Mouse (Mus musculus) lung, embryonic 15.5 days (tissue): ENCODE data around the gene Cyp2u1. TPM values are rescaled to one million over a fixed set of nuclear protein-coding genes. Genes with fewer than 3 reads are reported as not detected.
A peak's percentile ranks its signal among the peaks of the same experiment; 100 is the strongest.

ENCODE experiments used
- ATAC-seq: fragments of 200-750 bp; cut with Nextera tagmentation; 2 replicates; pipeline ENCODE4 v1.8.0; 2017; ENCODE audit warnings: moderate number of reproducible peaks, borderline replicate concordance; ENCODE audit not compliant: low FRiP score, low TSS enrichment; ENCODE audit errors: extremely low read depth
- H3K27ac ChIP-seq: fragments of 300-500 bp; sonication (generic); 2 replicates; pipeline ENCODE4 v1.5.1; 2015; ENCODE audit warnings: moderate library complexity, mild to moderate bottlenecking, inconsistent platforms
- H3K27me3 ChIP-seq: fragments of 300-500 bp; sonication (generic); 2 replicates; pipeline ENCODE4 v1.6.1; 2015; ENCODE audit warnings: inconsistent platforms
- H3K36me3 ChIP-seq: fragments of 300-500 bp; sonication (generic); 2 replicates; pipeline ENCODE4 v1.6.1; 2015; ENCODE audit warnings: inconsistent platforms
- H3K4me1 ChIP-seq: fragments of 300-500 bp; sonication (generic); 2 replicates; pipeline ENCODE4 v1.6.1; 2015; ENCODE audit warnings: inconsistent platforms
- H3K4me2 ChIP-seq: fragments of 300-500 bp; sonication (generic); 2 replicates; pipeline ENCODE4 v1.6.1; 2015; ENCODE audit warnings: inconsistent platforms, mild to moderate bottlenecking, moderate library complexity
- H3K4me3 ChIP-seq: fragments of 300-500 bp; sonication (generic); 2 replicates; pipeline ENCODE4 v1.5.1; 2015; ENCODE audit warnings: mild to moderate bottlenecking, inconsistent platforms
- H3K9ac ChIP-seq: fragments of 300-500 bp; sonication (generic); 2 replicates; pipeline ENCODE4 v1.6.1; 2015; ENCODE audit warnings: inconsistent platforms
- H3K9me3 ChIP-seq: fragments of 300-500 bp; sonication (generic); 2 replicates; pipeline ENCODE4 v1.6.1; 2016; ENCODE audit warnings: inconsistent platforms
- WGBS: fragments of 180-500 bp; shearing (Covaris S2); methylation state at CpG from one replicate; pipeline ENCODE4 v1.1.7; 2015; 5-methylcytosine and 5-hydroxymethylcytosine counted together
- polyA plus RNA-seq: library from polyadenylated mRNA; unstranded; fragments of >200 nt; fragmentation: Nextera tagmentation; extraction: Ambion mirVana; gene quantifications from 2 replicates; pipeline ENCODE4 v1.2.1, GENCODE M21; 2015

Cyp2u1 gene
- polyA plus RNA-seq, 1 experiment from 2014 or later = 2.2 TPM

GRCm38 (mm10) chr3:131250283-131250682 is 52.7 kb downstream of the Cyp2u1 start:
- peaks cover 23% of the 10 kb centered on the region for H3K36me3 ChIP-seq
- ATAC-seq = no peak
- WGBS = 86% methylated on average over 2 of the region's 2 CpGs
- H3K27me3 ChIP-seq = no peaks in the 10 kb centered on the region
- H3K9ac ChIP-seq = no peak overlapping the region
- H3K9me3 ChIP-seq = no peaks in the 10 kb centered on the region
- H3K27ac ChIP-seq = no peak overlapping the region
- no peak overlapping the region for H3K4me3 ChIP-seq
- H3K4me2 ChIP-seq = no peak overlapping the region
- 0 out of 2 replicates have a peak, but pooled peaks cover 6% of the 10 kb centered on the region for H3K4me1 ChIP-seq

GRCm38 (mm10) chr3:131248444-131248843 is 54.6 kb downstream of the Cyp2u1 start:
- no peaks in the 10 kb centered on the region for H3K27me3 ChIP-seq
- H3K9ac ChIP-seq = no peak overlapping the region
- 0 out of 2 replicates have a peak, but pooled peaks cover 6% of the 10 kb centered on the region for H3K4me1 ChIP-seq
- no peak overlapping the region for H3K27ac ChIP-seq
- H3K4me3 ChIP-seq = no peak overlapping the region
- H3K36me3 ChIP-seq = peaks cover 19% of the 10 kb centered on the region
- H3K4me2 ChIP-seq = no peak overlapping the region
- 69% methylated on average over 10 of the region's 10 CpGs for WGBS
- ATAC-seq = no peak
- H3K9me3 ChIP-seq = no peaks in the 10 kb centered on the region

DNA sequence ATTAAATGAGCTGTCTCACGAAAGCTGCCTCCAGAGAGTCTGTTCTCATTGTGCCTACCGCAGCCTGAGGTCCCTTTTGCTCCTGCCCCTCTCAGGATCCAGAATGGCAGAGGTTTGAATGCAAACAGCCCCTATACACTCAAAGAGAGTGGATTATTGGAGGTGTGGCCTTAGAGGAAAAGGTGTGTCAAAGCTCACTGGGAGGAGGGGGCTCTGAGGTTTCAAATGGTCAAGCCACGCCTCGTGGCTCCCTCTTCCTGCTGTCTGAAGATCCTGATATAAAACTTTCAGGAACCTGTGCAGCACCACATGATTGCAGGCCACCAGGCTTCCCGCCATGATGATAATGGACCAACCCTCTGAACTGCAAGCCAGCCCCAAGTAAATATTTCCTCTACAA is 55.2 kb downstream of the Cyp2u1 start:
- H3K27ac ChIP-seq = no peak overlapping the region
- H3K4me1 ChIP-seq = 0 out of 2 replicates have a peak, but pooled peaks cover 6% of the 10 kb centered on the region
- H3K4me3 ChIP-seq = no peak overlapping the region
- H3K36me3 ChIP-seq = peaks cover 25% of the 10 kb centered on the region
- no peak overlapping the region for H3K9ac ChIP-seq
- 79% methylated on average over 5 of the region's 5 CpGs for WGBS
- H3K27me3 ChIP-seq = no peaks in the 10 kb centered on the region
- no peak for ATAC-seq
- no peak overlapping the region for H3K4me2 ChIP-seq
- no peaks in the 10 kb centered on the region for H3K9me3 ChIP-seq

GRCm38 (mm10) chr3:131247447-131247846 is 55.6 kb downstream of the Cyp2u1 start:
- peaks cover 25% of the 10 kb centered on the region for H3K36me3 ChIP-seq
- no peak overlapping the region for H3K4me3 ChIP-seq
- no peaks in the 10 kb centered on the region for H3K27me3 ChIP-seq
- H3K4me1 ChIP-seq = 0 out of 2 replicates have a peak, but pooled peaks cover 6% of the 10 kb centered on the region
- ATAC-seq = no peak
- H3K9ac ChIP-seq = no peak overlapping the region
- H3K4me2 ChIP-seq = no peak overlapping the region
- H3K27ac ChIP-seq = no peak overlapping the region
- 77% methylated on average over 6 of the region's 6 CpGs for WGBS
- no peaks in the 10 kb centered on the region for H3K9me3 ChIP-seq

DNA sequence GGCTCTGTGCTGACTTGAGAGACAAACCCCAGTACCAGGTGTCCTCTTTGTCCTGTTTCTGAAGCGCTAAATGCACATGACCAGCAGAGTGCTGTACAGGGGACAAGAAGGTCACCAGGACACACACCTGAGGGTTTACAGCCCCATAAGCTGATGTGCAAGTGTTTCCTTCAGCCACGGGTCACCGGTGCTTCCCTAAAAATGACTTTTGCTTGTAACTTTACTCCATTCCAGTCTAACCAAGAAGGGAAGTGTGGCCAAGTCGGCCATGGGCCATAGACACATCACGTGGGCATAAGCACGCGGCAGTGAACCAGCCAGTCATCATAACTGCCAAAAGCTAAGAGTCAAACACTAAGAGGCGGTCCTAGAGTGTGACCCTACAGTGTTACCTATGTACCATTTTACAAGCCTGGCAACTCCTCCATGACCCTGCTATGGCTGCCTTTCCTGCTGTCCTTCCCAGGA is 56.4 kb downstream of the Cyp2u1 start:
- H3K27ac ChIP-seq = no peak overlapping the region
- no peak for ATAC-seq
- H3K4me2 ChIP-seq = no peak overlapping the region
- peaks cover 32% of the 10 kb centered on the region for H3K36me3 ChIP-seq
- H3K9ac ChIP-seq = no peak overlapping the region
- H3K4me1 ChIP-seq = 0 out of 2 replicates have a peak, but pooled peaks cover 6% of the 10 kb centered on the region
- no peaks in the 10 kb centered on the region for H3K9me3 ChIP-seq
- 88% methylated on average over 8 of the region's 8 CpGs for WGBS
- no peaks in the 10 kb centered on the region for H3K27me3 ChIP-seq
- H3K4me3 ChIP-seq = no peak overlapping the region

DNA sequence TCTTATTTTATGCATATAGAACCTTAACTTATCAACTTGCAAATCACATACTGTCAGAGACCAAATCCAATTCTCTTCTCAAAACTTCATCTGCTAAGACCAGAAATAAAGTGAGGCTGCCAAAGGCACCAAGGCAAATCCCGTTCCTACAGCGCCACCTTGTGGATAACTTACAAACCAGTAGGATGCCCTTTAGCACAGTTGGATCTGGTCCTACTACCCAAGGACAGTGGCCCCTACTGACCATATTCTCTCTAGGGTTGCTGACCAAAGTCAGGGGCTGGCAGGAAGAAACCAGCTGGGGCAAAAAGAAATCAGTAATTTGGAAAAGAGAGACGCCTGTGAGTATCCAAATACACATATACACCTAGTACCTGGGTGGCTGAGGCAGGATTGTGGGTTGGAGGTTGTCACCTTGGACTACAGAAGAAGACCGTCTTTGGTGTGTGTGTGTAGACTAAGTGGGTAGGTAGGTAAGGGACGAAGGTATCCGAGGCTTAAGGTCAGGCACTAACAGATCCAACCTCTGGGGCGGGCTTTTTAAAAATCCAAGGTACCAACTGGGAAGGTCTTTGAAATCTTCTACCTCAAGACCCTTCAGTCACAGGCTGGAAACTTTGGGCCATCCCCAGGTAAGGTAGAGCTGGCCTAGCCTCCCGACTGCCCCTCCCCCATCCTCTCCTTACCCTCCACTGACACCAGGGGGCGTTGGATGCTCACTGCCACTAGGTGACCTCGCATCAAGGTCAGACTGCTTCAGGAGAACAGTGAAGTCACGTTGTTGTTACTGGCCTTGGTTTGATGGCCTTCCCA is 57.1 kb downstream of the Cyp2u1 start:
- WGBS = 55% methylated on average over 11 of the region's 11 CpGs
- Histone ChIP-seq H3K9ac (no peak overlapping the region), H3K27me3 (no peaks in the 10 kb centered on the region), H3K4me2 (no peak overlapping the region), H3K27ac (no peak overlapping the region), H3K36me3 (peaks cover 36% of the 10 kb centered on the region), H3K4me3 (no peak overlapping the region), H3K4me1 (0 out of 2 replicates have a peak, but pooled peaks cover 6% of the 10 kb centered on the region), H3K9me3 (no peaks in the 10 kb centered on the region)
- ATAC-seq = peak; percentile 49

Other genes starting within 250 kb of the Cyp2u1 start
- gene Lef1, start 192.8 kb downstream of the Cyp2u1 start, polyA plus RNA-seq = 16.5 and 22.2 TPM in 2 replicates
- 106 and 108 TPM in 2 replicates for gene Hadh, start 31.1 kb downstream of the Cyp2u1 start, polyA plus RNA-seq
- 2.9 and 3.5 TPM in 2 replicates for gene Sgms2, start 188.2 kb upstream of the Cyp2u1 start, polyA plus RNA-seq